ENCODE assay signal across 27 mouse cellular contexts in genomic region chr2:67364506-67364905, GRCm38 (mm10). TPM values are rescaled to one million over a fixed set of nuclear protein-coding genes. Genes with fewer than 3 reads are reported as not detected.
DNase-seq lines count a peak whose midpoint lies in the region; ATAC-seq and TF ChIP-seq lines count a peak whose summit lies in the region.
"Had no signal": no experiment of that assay in that cellular context is flagged by ENCODE, and none has a peak within 500 bp of the region (broad histone marks: within the 10 kb centered on the region; RNA-seq: fewer than 3 reads in every experiment).

No protein-coding gene starts in this region.

- H3K27ac ChIP-seq in layer of hippocampus, adult 2 months = peak overlapping the region; percentile 73; the same call in 1 of the 2 replicates
- H3K27ac ChIP-seq: embryonic facial prominence, embryonic 13.5 days; embryonic facial prominence, embryonic 15.5 days; forebrain, embryonic 13.5 days; forebrain, embryonic 15.5 days had no signal

- H3K4me3 ChIP-seq in layer of hippocampus, adult 2 months = no peak overlapping the region
- H3K4me3 ChIP-seq: embryonic facial prominence, embryonic 13.5 days; embryonic facial prominence, embryonic 15.5 days; erythroblast, embryonic 14.5 days; forebrain, embryonic 13.5 days; forebrain, embryonic 15.5 days had no signal

- no peak for TF ChIP-seq CTCF in layer of hippocampus, adult 2 months (conservative IDR thresholded peaks at IDR 0.05)

- no peak for ATAC-seq in erythroid progenitor cell, adult 5-6 weeks (replicated peaks; ENCODE audit: low FRiP score, poor library complexity, severe bottlenecking)
- ATAC-seq: forebrain, embryonic 13.5 days; forebrain, embryonic 15.5 days; forebrain, postnatal 0 days had no signal

- peak; percentile 6 to 66 for DNase-seq in layer of hippocampus, adult 18-20 months (ENCODE audit: low spot score in 2 of 2)
- DNase-seq in layer of hippocampus, postnatal 10 days (ENCODE audit: low spot score in 2 of 2) = no peak
- peak in 1 of 2 experiments; percentile 55 for DNase-seq in layer of hippocampus, adult 2 months (ENCODE audit: low spot score in 2 of 2)
- peak; percentile 5 for DNase-seq in layer of hippocampus, adult 9-10 months (ENCODE audit: low spot score)
- peak; percentile 1 for DNase-seq in telencephalon, adult 2 months (ENCODE audit: low read depth, low spot score)
- DNase-seq in adrenal gland, postnatal 25 days = no peak
- DNase-seq in kidney, postnatal 36 days = no peak
- DNase-seq: adrenal gland, adult 2 months; adrenal gland, postnatal 10 days; adrenal gland, postnatal 36 days; cerebellum, adult 11 months; cerebellum, adult 18-20 months; cerebellum, adult 8-10 months; cerebellum, adult 9-11 months; cerebellum, postnatal 14 days; cerebellum, postnatal 36 days; embryo, embryonic 11 days; forebrain, postnatal 0 days had no signal

RNA-seq across cellular contexts. Expression of gene Gm21830, which starts 49.0 kb away (rescaled TPM):
- total RNA-seq in layer of hippocampus, adult 18-20 months (2021) = not detected
- total RNA-seq in layer of hippocampus, postnatal 10 days (2021) = not detected
- not detected for total RNA-seq in layer of hippocampus, adult 2 months (2021)
- total RNA-seq in adrenal gland, postnatal 25 days (2021) = not detected in 2 replicates
- not detected in 2 replicates for total RNA-seq in erythroid progenitor cell, adult 5-6 weeks (2015; ENCODE audit: low replicate concordance)
- total RNA-seq in erythroid progenitor cell, adult 5-6 weeks (2017; ENCODE audit: low replicate concordance) = not detected in 2 replicates
- total RNA-seq: adrenal gland, adult 2 months; adrenal gland, postnatal 10 days; adrenal gland, postnatal 36 days; common myeloid progenitor, adult 5-6 weeks; ES-E14; forebrain, postnatal 0 days; MEL had no signal

Comparison
In these comparisons a context has a peak if more than half of its experiments do, and no peak if none do; other contexts are left out.
1. DNase-seq: peak in layer of hippocampus, adult 18-20 months (2 of 2), layer of hippocampus, adult 9-10 months (single experiment) and telencephalon, adult 2 months (single experiment); none in layer of hippocampus, postnatal 10 days (0 of 2), adrenal gland, postnatal 25 days (single experiment) and kidney, postnatal 36 days (0 of 2).